Mouse (Mus musculus) midbrain, embryonic 16.5 days (tissue): ENCODE data around the gene Wdr62. TPM values are rescaled to one million over a fixed set of nuclear protein-coding genes. Genes with fewer than 3 reads are reported as not detected.

Source experiments
- ATAC-seq: fragments of 200-750 bp; cut with Nextera tagmentation; 2 replicates; pipeline ENCODE4 v1.8.0; 2017; ENCODE audit warnings: moderate TSS enrichment
- H3K27ac ChIP-seq: fragments of 300-500 bp; sonication (generic); 2 replicates; pipeline ENCODE4 v1.5.1; 2014; ENCODE audit warnings: mild to moderate bottlenecking, low read length, mixed read lengths
- H3K27me3 ChIP-seq: fragments of 300-500 bp; sonication (generic); 2 replicates; pipeline ENCODE4 v1.6.1; 2014; ENCODE audit warnings: low read depth, low read length, mixed read lengths; ENCODE audit not compliant: control insufficient read depth, insufficient read depth
- H3K36me3 ChIP-seq: fragments of 300-500 bp; sonication (generic); 2 replicates; pipeline ENCODE4 v1.6.1; 2014; ENCODE audit warnings: mild to moderate bottlenecking, low read length, moderate library complexity, mixed read lengths; ENCODE audit not compliant: control insufficient read depth, insufficient read depth
- H3K4me1 ChIP-seq: fragments of 300-500 bp; sonication (generic); 2 replicates; pipeline ENCODE4 v1.6.1; 2014; ENCODE audit warnings: mild to moderate bottlenecking, low read length, mixed read lengths; ENCODE audit not compliant: control insufficient read depth, insufficient read depth
- H3K4me2 ChIP-seq: fragments of 300-500 bp; sonication (generic); 2 replicates; pipeline ENCODE4 v1.6.1; 2014; ENCODE audit warnings: mild to moderate bottlenecking, low read length, mixed read lengths
- H3K4me3 ChIP-seq: fragments of 300-500 bp; sonication (generic); 2 replicates; pipeline ENCODE4 v1.5.1; 2014; ENCODE audit warnings: low read depth, mild to moderate bottlenecking, low read length, moderate library complexity, mixed read lengths
- H3K9ac ChIP-seq: fragments of 300-500 bp; sonication (generic); 2 replicates; pipeline ENCODE4 v1.6.1; 2014; ENCODE audit warnings: low read depth, low read length, mixed read lengths
- H3K9me3 ChIP-seq: fragments of 300-500 bp; sonication (generic); replicated peaks from 2 replicates; pipeline ENCODE4 v1.6.1; 2014; ENCODE audit warnings: mild to moderate bottlenecking, low read length, mixed read lengths; ENCODE audit not compliant: control insufficient read depth, poor library complexity, severe bottlenecking
- WGBS: fragments of 180-500 bp; shearing (Covaris S2); extraction: QIAGEN DNeasy Blood & Tissue Kit; methylation state at CpG from one replicate; pipeline ENCODE4 v1.1.7; 2014; 5-methylcytosine and 5-hydroxymethylcytosine counted together
- polyA plus RNA-seq: library from polyadenylated mRNA; unstranded; fragments of >200 nt; fragmentation: Nextera tagmentation; extraction: Ambion mirVana; gene quantifications from 2 replicates; pipeline ENCODE4 v1.2.1, GENCODE M21; 2015

Gene Wdr62
- polyA plus RNA-seq, 1 experiment from 2014 or later: 4.0 TPM

- peaks cover 11% of the 10 kb centered on the region for H3K4me1 ChIP-seq
- no peak overlapping the region for H3K4me3 ChIP-seq
- ATAC-seq: no peak
- peaks cover 20% of the 10 kb centered on the region for H3K36me3 ChIP-seq
- no peak overlapping the region for H3K9ac ChIP-seq
- H3K27me3 ChIP-seq: no peaks in the 10 kb centered on the region
- WGBS: 98% methylated on average over 5 of the region's 5 CpGs
- no peak overlapping the region for H3K27ac ChIP-seq
- no peaks in the 10 kb centered on the region for H3K9me3 ChIP-seq
- no peak overlapping the region for H3K4me2 ChIP-seq
Measured at GRCm38 (mm10) chr7:30222205-30222604, 58.0 kb downstream of the Wdr62 start.

- Histone ChIP-seq H3K4me2 (no peak overlapping the region), H3K9ac (no peak overlapping the region), H3K36me3 (peaks cover 16% of the 10 kb centered on the region), H3K4me1 (peaks cover 17% of the 10 kb centered on the region), H3K9me3 (no peaks in the 10 kb centered on the region), H3K27ac (no peak overlapping the region), H3K27me3 (no peaks in the 10 kb centered on the region), H3K4me3 (no peak overlapping the region)
- ATAC-seq: no peak
- WGBS: 75% methylated on average over 3 of the region's 3 CpGs
Measured at GRCm38 (mm10) chr7:30221433-30221832, 58.8 kb downstream of the Wdr62 start.

GRCm38 (mm10) chr7:30220008-30220356, 60.2 kb downstream of the Wdr62 start:
- Histone ChIP-seq H3K9ac (peak overlapping the region; percentile 66), H3K27ac (no peak overlapping the region), H3K4me3 (peak overlapping the region; percentile 44), H3K9me3 (no peaks in the 10 kb centered on the region), H3K27me3 (no peaks in the 10 kb centered on the region), H3K36me3 (peaks cover 12% of the 10 kb centered on the region), H3K4me1 (peaks cover 19% of the 10 kb centered on the region), H3K4me2 (peak overlapping the region; percentile 95)
- WGBS: 17% methylated on average over 11 of the region's 11 CpGs
- ATAC-seq: no peak

GRCm38 (mm10) chr7:30219293-30220007, 60.8 kb downstream of the Wdr62 start:
- H3K9ac ChIP-seq: peak overlapping the region; percentile 66
- H3K27ac ChIP-seq: peak overlapping the region; percentile 80
- H3K4me2 ChIP-seq: peak overlapping the region; percentile 95
- no peaks in the 10 kb centered on the region for H3K9me3 ChIP-seq
- ATAC-seq: peak; percentile 69
- H3K4me3 ChIP-seq: peak overlapping the region; percentile 44
- H3K27me3 ChIP-seq: no peaks in the 10 kb centered on the region
- H3K36me3 ChIP-seq: peaks cover 10% of the 10 kb centered on the region
- 5% methylated on average over 16 of the region's 16 CpGs for WGBS
- H3K4me1 ChIP-seq: peaks cover 19% of the 10 kb centered on the region

GRCm38 (mm10) chr7:30217277-30217676, 62.9 kb downstream of the Wdr62 start:
- 68% methylated on average over 2 of the region's 2 CpGs for WGBS
- no peak overlapping the region for H3K27ac ChIP-seq
- ATAC-seq: peak; percentile 29; the same call in 1 of the 2 replicates
- no peaks in the 10 kb centered on the region for H3K36me3 ChIP-seq
- no peaks in the 10 kb centered on the region for H3K9me3 ChIP-seq
- no peak overlapping the region; the same call in 1 of the 2 replicates for H3K4me2 ChIP-seq
- no peak overlapping the region for H3K9ac ChIP-seq
- H3K4me3 ChIP-seq: no peak overlapping the region
- H3K4me1 ChIP-seq: peaks cover 19% of the 10 kb centered on the region
- H3K27me3 ChIP-seq: no peaks in the 10 kb centered on the region

- Histone ChIP-seq H3K36me3 (no peaks in the 10 kb centered on the region), H3K9ac (peak overlapping the region; percentile 63; the same call in 1 of the 2 replicates), H3K4me2 (peak overlapping the region; percentile 57), H3K9me3 (no peaks in the 10 kb centered on the region), H3K4me3 (peak overlapping the region; percentile 31), H3K27ac (peak overlapping the region; percentile 75), H3K27me3 (no peaks in the 10 kb centered on the region), H3K4me1 (peaks cover 19% of the 10 kb centered on the region)
- peak; percentile 72 for ATAC-seq
- under 1% methylated on average over 16 of the region's 16 CpGs for WGBS
Measured at GRCm38 (mm10) chr7:30216723-30217151, 63.5 kb downstream of the Wdr62 start.

- WGBS: 66% methylated on average over 3 of the region's 3 CpGs
- Histone ChIP-seq H3K27ac (no peak overlapping the region), H3K4me1 (peaks cover 19% of the 10 kb centered on the region)
Measured at GRCm38 (mm10) chr7:30215875-30216274, 64.3 kb downstream of the Wdr62 start.

GRCm38 (mm10) chr7:30213881-30214280, 66.3 kb downstream of the Wdr62 start:
- no peaks in the 10 kb centered on the region for H3K9me3 ChIP-seq
- H3K9ac ChIP-seq: no peak overlapping the region
- H3K36me3 ChIP-seq: no peaks in the 10 kb centered on the region
- no peak overlapping the region for H3K27ac ChIP-seq
- 89% methylated on average over 3 of the region's 3 CpGs for WGBS
- no peak overlapping the region for H3K4me3 ChIP-seq
- no peaks in the 10 kb centered on the region for H3K27me3 ChIP-seq
- H3K4me2 ChIP-seq: no peak overlapping the region
- H3K4me1 ChIP-seq: peaks cover 7% of the 10 kb centered on the region; the same call in 1 of the 2 replicates
- ATAC-seq: no peak

More at GRCm38 (mm10) chr7:30215875-30216274, 64.3 kb downstream of the Wdr62 start:
- no peaks in the 10 kb centered on the region for H3K27me3 ChIP-seq
- H3K9ac ChIP-seq: no peak overlapping the region
- no peak overlapping the region for H3K4me3 ChIP-seq
- no peaks in the 10 kb centered on the region for H3K9me3 ChIP-seq
- no peak overlapping the region for H3K4me2 ChIP-seq
- no peak for ATAC-seq
- H3K36me3 ChIP-seq: no peaks in the 10 kb centered on the region

GRCm38 (mm10) chr7:30211025-30211424, 69.2 kb downstream of the Wdr62 start:
- 20% methylated on average over 4 of the region's 4 CpGs for WGBS

More at GRCm38 (mm10) chr7:30211025-30211424, 69.2 kb downstream of the Wdr62 start:
- Histone ChIP-seq H3K4me2 (no peak overlapping the region), H3K27me3 (no peaks in the 10 kb centered on the region), H3K27ac (no peak overlapping the region), H3K9ac (no peak overlapping the region), H3K4me3 (no peak overlapping the region), H3K9me3 (no peaks in the 10 kb centered on the region), H3K4me1 (no peaks in the 10 kb centered on the region), H3K36me3 (no peaks in the 10 kb centered on the region)
- no peak for ATAC-seq
